Mouse (Mus musculus): ENCODE measurements around the gene Nfkbia. TPM values are rescaled to one million over a fixed set of nuclear protein-coding genes. Genes with fewer than 3 reads are reported as not detected.

Gene Nfkbia
- polyA plus RNA-seq, 1 experiment from 2014 or later = 49.7 TPM

GRCm38 (mm10) chr12:55462456-55462855 lies 30.0 kb downstream of the Nfkbia start:
- ATAC-seq = no peak
- H3K36me3 ChIP-seq (ENCODE audit: control insufficient read depth, insufficient read depth) = no peaks in the 10 kb centered on the region
- 56% methylated on average over 6 of the region's 6 CpGs for WGBS
- H3K4me2 ChIP-seq (replicated peaks; ENCODE audit: low read depth) = no peak overlapping the region
- no peak overlapping the region for H3K27ac ChIP-seq (ENCODE audit: low read depth, low read length)
- TF ChIP-seq CTCF (IDR thresholded peaks at IDR 0.05; ENCODE audit: low read depth) = no peak
- no peaks in the 10 kb centered on the region for H3K9me3 ChIP-seq (ENCODE audit: control insufficient read depth)
- H3K9ac ChIP-seq (ENCODE audit: low read depth, low read length) = no peak overlapping the region
- no peaks in the 10 kb centered on the region for H3K27me3 ChIP-seq (replicated peaks; ENCODE audit: control insufficient read depth, insufficient read depth, low read length)
- no peak overlapping the region for H3K4me3 ChIP-seq (ENCODE audit: low read depth, low read length)
- H3K4me1 ChIP-seq (replicated peaks; ENCODE audit: control insufficient read depth, insufficient read depth, low read length) = peaks cover 24% of the 10 kb centered on the region

DNA sequence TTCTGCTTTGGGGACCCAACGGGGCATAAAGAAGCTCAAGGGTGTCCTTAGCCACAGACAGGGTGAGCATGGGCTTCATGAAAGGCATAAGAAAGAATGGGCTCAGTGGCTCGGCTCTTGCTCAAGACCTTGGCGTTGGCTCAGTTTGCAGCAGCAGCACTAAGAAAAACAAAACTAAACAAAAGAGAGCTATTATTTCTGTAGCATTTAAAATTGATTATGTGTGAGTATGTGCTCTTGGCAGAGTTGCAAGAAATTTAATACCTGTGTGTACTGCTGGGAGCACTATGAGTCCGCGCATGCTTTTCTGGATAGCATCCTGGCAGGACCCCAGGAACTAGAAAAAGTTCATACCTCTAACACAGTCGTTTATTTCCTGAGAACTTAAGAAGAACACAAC lies 30.7 kb downstream of the Nfkbia start:
- Histone ChIP-seq H3K27me3 (replicated peaks; ENCODE audit: control insufficient read depth, insufficient read depth, low read length) (no peaks in the 10 kb centered on the region), H3K9me3 (ENCODE audit: control insufficient read depth) (no peaks in the 10 kb centered on the region), H3K4me2 (replicated peaks; ENCODE audit: low read depth) (no peak overlapping the region), H3K4me1 (replicated peaks; ENCODE audit: control insufficient read depth, insufficient read depth, low read length) (peaks cover 24% of the 10 kb centered on the region), H3K4me3 (ENCODE audit: low read depth, low read length) (no peak overlapping the region), H3K9ac (ENCODE audit: low read depth, low read length) (no peak overlapping the region), H3K27ac (ENCODE audit: low read depth, low read length) (no peak overlapping the region), H3K36me3 (ENCODE audit: control insufficient read depth, insufficient read depth) (no peaks in the 10 kb centered on the region)
- no peak for ATAC-seq
- no peak for TF ChIP-seq CTCF (IDR thresholded peaks at IDR 0.05; ENCODE audit: low read depth)
- 73% methylated on average over 6 of the region's 6 CpGs for WGBS

DNA sequence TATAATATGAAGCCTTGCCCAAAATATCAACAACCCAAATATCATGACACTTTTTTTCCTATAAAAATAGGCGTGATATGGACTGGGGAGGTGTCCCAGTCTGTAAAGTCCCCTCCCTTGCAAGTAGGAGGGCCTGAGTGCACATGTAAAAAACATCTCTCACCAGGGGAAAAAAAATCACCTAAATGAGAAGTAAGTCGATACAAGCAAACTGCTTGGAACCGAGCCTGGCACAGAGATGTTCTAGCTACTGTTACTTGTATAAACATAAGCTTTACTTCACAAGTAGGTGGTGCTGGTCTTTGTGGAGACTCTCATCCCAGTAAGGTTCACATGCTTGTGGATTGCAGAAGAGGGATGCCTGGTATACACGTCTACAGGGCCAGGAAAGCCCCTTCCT lies 31.5 kb downstream of the Nfkbia start:
- WGBS = 54% methylated on average over 4 of the region's 4 CpGs
- H3K27ac ChIP-seq (ENCODE audit: low read depth, low read length) = no peak overlapping the region

GRCm38 (mm10) chr12:55459739-55460138 lies 32.7 kb downstream of the Nfkbia start:
- Histone ChIP-seq H3K4me2 (replicated peaks; ENCODE audit: low read depth) (no peak overlapping the region), H3K9me3 (ENCODE audit: control insufficient read depth) (no peaks in the 10 kb centered on the region), H3K27me3 (replicated peaks; ENCODE audit: control insufficient read depth, insufficient read depth, low read length) (no peaks in the 10 kb centered on the region), H3K4me3 (ENCODE audit: low read depth, low read length) (no peak overlapping the region), H3K4me1 (replicated peaks; ENCODE audit: control insufficient read depth, insufficient read depth, low read length) (peaks cover 21% of the 10 kb centered on the region), H3K36me3 (ENCODE audit: control insufficient read depth, insufficient read depth) (no peaks in the 10 kb centered on the region), H3K9ac (ENCODE audit: low read depth, low read length) (no peak overlapping the region), H3K27ac (ENCODE audit: low read depth, low read length) (no peak overlapping the region)
- TF ChIP-seq CTCF (IDR thresholded peaks at IDR 0.05; ENCODE audit: low read depth) = no peak
- 33% methylated on average over 8 of the region's 8 CpGs for WGBS
- ATAC-seq = peak; percentile 50; the same call in 1 of the 2 replicates

More for the DNA sequence above, 31.5 kb downstream of the Nfkbia start:
- ATAC-seq = no peak
- no peaks in the 10 kb centered on the region for H3K27me3 ChIP-seq (replicated peaks; ENCODE audit: control insufficient read depth, insufficient read depth, low read length)
- no peak overlapping the region for H3K4me2 ChIP-seq (replicated peaks; ENCODE audit: low read depth)
- H3K4me3 ChIP-seq (ENCODE audit: low read depth, low read length) = no peak overlapping the region
- H3K9me3 ChIP-seq (ENCODE audit: control insufficient read depth) = no peaks in the 10 kb centered on the region
- H3K9ac ChIP-seq (ENCODE audit: low read depth, low read length) = no peak overlapping the region
- peaks cover 26% of the 10 kb centered on the region for H3K4me1 ChIP-seq (replicated peaks; ENCODE audit: control insufficient read depth, insufficient read depth, low read length)
- TF ChIP-seq CTCF (IDR thresholded peaks at IDR 0.05; ENCODE audit: low read depth) = 0 out of 2 replicates have a peak, but pooled peaks have one; percentile 8
- H3K36me3 ChIP-seq (ENCODE audit: control insufficient read depth, insufficient read depth) = no peaks in the 10 kb centered on the region

DNA sequence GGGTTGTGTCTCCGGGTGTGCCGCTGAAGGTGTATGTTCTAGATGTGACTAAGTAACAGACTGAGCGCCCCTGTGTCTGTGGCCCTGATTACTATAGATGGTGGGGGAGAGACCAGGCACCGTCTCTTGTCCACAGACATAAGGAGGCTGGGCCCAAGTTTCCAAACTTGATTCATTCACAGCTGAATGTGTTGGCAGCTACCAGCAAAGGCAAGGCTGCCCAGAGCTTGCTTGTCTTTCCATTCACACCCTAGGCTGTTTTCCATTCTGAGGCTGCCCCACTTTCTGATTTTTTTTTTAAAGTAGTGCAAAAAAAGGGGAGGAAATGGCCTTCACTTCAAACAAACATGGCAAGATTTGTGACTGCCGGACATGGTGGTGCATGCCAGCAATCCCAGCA lies 35.6 kb downstream of the Nfkbia start:
- no peaks in the 10 kb centered on the region for H3K9me3 ChIP-seq (ENCODE audit: control insufficient read depth)
- no peak overlapping the region for H3K27ac ChIP-seq (ENCODE audit: low read depth, low read length)
- 89% methylated on average over 5 of the region's 5 CpGs for WGBS
- H3K27me3 ChIP-seq (replicated peaks; ENCODE audit: control insufficient read depth, insufficient read depth, low read length) = no peaks in the 10 kb centered on the region
- H3K9ac ChIP-seq (ENCODE audit: low read depth, low read length) = no peak overlapping the region
- no peak overlapping the region for H3K4me2 ChIP-seq (replicated peaks; ENCODE audit: low read depth)
- no peaks in the 10 kb centered on the region for H3K36me3 ChIP-seq (ENCODE audit: control insufficient read depth, insufficient read depth)
- H3K4me3 ChIP-seq (ENCODE audit: low read depth, low read length) = no peak overlapping the region
- H3K4me1 ChIP-seq (replicated peaks; ENCODE audit: control insufficient read depth, insufficient read depth, low read length) = 0 out of 2 replicates have a peak, but pooled peaks cover 17% of the 10 kb centered on the region
- TF ChIP-seq CTCF (IDR thresholded peaks at IDR 0.05; ENCODE audit: low read depth) = no peak
- no peak for ATAC-seq

GRCm38 (mm10) chr12:55456136-55456535 lies 36.3 kb downstream of the Nfkbia start:
- H3K9me3 ChIP-seq (ENCODE audit: control insufficient read depth) = no peaks in the 10 kb centered on the region
- no peak overlapping the region for H3K4me3 ChIP-seq (ENCODE audit: low read depth, low read length)
- TF ChIP-seq CTCF (IDR thresholded peaks at IDR 0.05; ENCODE audit: low read depth) = no peak
- H3K27ac ChIP-seq (ENCODE audit: low read depth, low read length) = no peak overlapping the region
- ATAC-seq = no peak
- WGBS = 63% methylated on average over 3 of the region's 3 CpGs
- H3K4me1 ChIP-seq (replicated peaks; ENCODE audit: control insufficient read depth, insufficient read depth, low read length) = 0 out of 2 replicates have a peak, but pooled peaks cover 17% of the 10 kb centered on the region
- H3K4me2 ChIP-seq (replicated peaks; ENCODE audit: low read depth) = no peak overlapping the region
- H3K27me3 ChIP-seq (replicated peaks; ENCODE audit: control insufficient read depth, insufficient read depth, low read length) = no peaks in the 10 kb centered on the region
- no peaks in the 10 kb centered on the region for H3K36me3 ChIP-seq (ENCODE audit: control insufficient read depth, insufficient read depth)
- H3K9ac ChIP-seq (ENCODE audit: low read depth, low read length) = no peak overlapping the region

- no peak for ATAC-seq
- no peak overlapping the region for H3K4me3 ChIP-seq (ENCODE audit: low read depth, low read length)
Measured at GRCm38 (mm10) chr12:55455206-55455605, 37.2 kb downstream of the Nfkbia start.

More at GRCm38 (mm10) chr12:55455206-55455605, 37.2 kb downstream of the Nfkbia start:
- Histone ChIP-seq H3K9me3 (ENCODE audit: control insufficient read depth) (no peaks in the 10 kb centered on the region), H3K4me1 (replicated peaks; ENCODE audit: control insufficient read depth, insufficient read depth, low read length) (0 out of 2 replicates have a peak, but pooled peaks cover 16% of the 10 kb centered on the region), H3K27ac (ENCODE audit: low read depth, low read length) (no peak overlapping the region), H3K36me3 (ENCODE audit: control insufficient read depth, insufficient read depth) (no peaks in the 10 kb centered on the region), H3K4me2 (replicated peaks; ENCODE audit: low read depth) (no peak overlapping the region), H3K9ac (ENCODE audit: low read depth, low read length) (no peak overlapping the region), H3K27me3 (replicated peaks; ENCODE audit: control insufficient read depth, insufficient read depth, low read length) (no peaks in the 10 kb centered on the region)
- 88% methylated on average over 10 of the region's 10 CpGs for WGBS
- no peak for TF ChIP-seq CTCF (IDR thresholded peaks at IDR 0.05; ENCODE audit: low read depth)

All from intestine, postnatal 0 days (tissue).